In genomic region chr14:78972424-78972823, GRCm38 (mm10) we compare ENCODE assay signal across 22 mouse cellular contexts.
A peak's percentile ranks its signal among the peaks of the same experiment; 100 is the strongest.
DNase-seq lines count a peak whose midpoint lies in the region; ATAC-seq and TF ChIP-seq lines count a peak whose summit lies in the region.
"Had no signal": no experiment of that assay in that cellular context is flagged by ENCODE, and none has a peak within 500 bp of the region (broad histone marks: within the 10 kb centered on the region; RNA-seq: fewer than 3 reads in every experiment).

No protein-coding gene starts in this region.

- no peak for ATAC-seq in hindbrain, postnatal 0 days
- ATAC-seq in hindbrain, embryonic 16.5 days: no peak
- no peak for ATAC-seq in heart, embryonic 11.5 days (replicated peaks; ENCODE audit: insufficient number of reproducible peaks, low FRiP score, low TSS enrichment)
- ATAC-seq: activated CD4-positive, CD25-positive, alpha-beta regulatory T cell, adult 4 months; CD4-positive, CD25-positive, alpha-beta regulatory T cell, adult 4 months; forebrain, embryonic 16.5 days; inflammation-experienced regulatory T-cells, adult 6 months; Patski had no signal

- no peak for TF ChIP-seq POLR2A in CH12.LX (IDR thresholded peaks at IDR 0.05; ENCODE audit: low read depth, low read length)

- no peak overlapping the region for H3K4me3 ChIP-seq in hindbrain, postnatal 0 days (ENCODE audit: low read length)
- no peak overlapping the region for H3K4me3 ChIP-seq in hindbrain, embryonic 16.5 days (ENCODE audit: low read length)
- H3K4me3 ChIP-seq in CH12.LX (replicated peaks in 1 of 3; ENCODE audit: low read depth in 2 of 3, low read length in 2 of 3, poor library complexity in 1 of 3): no peak overlapping the region
- no peak overlapping the region for H3K4me3 ChIP-seq in heart, embryonic 11.5 days (ENCODE audit: low read depth, low read length)
- H3K4me3 ChIP-seq: heart, adult 2 months; heart, embryonic 12.5 days; hindbrain, embryonic 10.5 days had no signal

- TF ChIP-seq CTCF in hindbrain, postnatal 0 days (IDR thresholded peaks at IDR 0.05; ENCODE audit: low read depth): no peak
- no peak for TF ChIP-seq CTCF in CH12.LX (conservative IDR thresholded peaks at IDR 0.05 in 1 of 2, IDR thresholded peaks at IDR 0.05 in 1 of 2; ENCODE audit: low read depth in 2 of 2, low read length in 2 of 2)

- no peak for TF ChIP-seq EP300 in CH12.LX (IDR thresholded peaks at IDR 0.05; ENCODE audit: low read length)

- dilution Hi-C loops in CH12.LX (cut with MboI; ENCODE audit: extremely low pct_ligation_motif_present, extremely low pct_unique_long_range_greater_than_20kb, low sequenced_read_pairs): no loop called here

- H3K4me2 ChIP-seq in hindbrain, postnatal 0 days (ENCODE audit: low read depth, low read length): no peak overlapping the region
- H3K4me2 ChIP-seq in hindbrain, embryonic 16.5 days (ENCODE audit: low read length): no peak overlapping the region
- H3K4me2 ChIP-seq in CH12.LX (ENCODE audit: insufficient read depth, low read depth, poor library complexity, severe bottlenecking): no peak overlapping the region
- no peak overlapping the region for H3K4me2 ChIP-seq in heart, embryonic 11.5 days
- H3K4me2 ChIP-seq: heart, embryonic 12.5 days; hindbrain, embryonic 14.5 days had no signal

- 35% methylated on average over 1 of the region's 1 CpGs for WGBS in hindbrain, postnatal 0 days
- 33% methylated on average over 1 of the region's 1 CpGs for WGBS in hindbrain, embryonic 16.5 days
- 69% methylated on average over 1 of the region's 1 CpGs for WGBS in heart, embryonic 11.5 days (ENCODE audit: insufficient replicate concordance)

- no peak overlapping the region for H3K27ac ChIP-seq in hindbrain, postnatal 0 days
- H3K27ac ChIP-seq in hindbrain, embryonic 16.5 days (ENCODE audit: low read depth, low read length): no peak overlapping the region
- H3K27ac ChIP-seq in CH12.LX (ENCODE audit: insufficient read depth, low read depth): no peak overlapping the region
- H3K27ac ChIP-seq in heart, embryonic 11.5 days (ENCODE audit: low read depth, low read length): no peak overlapping the region
- H3K27ac ChIP-seq: heart, adult 2 months; hindbrain, embryonic 10.5 days; hindbrain, embryonic 14.5 days had no signal

- H3K36me3 ChIP-seq in hindbrain, postnatal 0 days (ENCODE audit: insufficient read depth, low read length): no peaks in the 10 kb centered on the region
- no peaks in the 10 kb centered on the region for H3K36me3 ChIP-seq in hindbrain, embryonic 16.5 days (ENCODE audit: control insufficient read depth, insufficient read depth, low read length)
- H3K36me3 ChIP-seq in CH12.LX (replicated peaks in 1 of 2; ENCODE audit: control insufficient read depth in 1 of 2, insufficient read depth in 1 of 2, low read length in 1 of 2): peaks cover 0 to 17% of the 10 kb centered on the region in 2 experiments
- no peaks in the 10 kb centered on the region for H3K36me3 ChIP-seq in heart, embryonic 11.5 days (ENCODE audit: control insufficient read depth, insufficient read depth, low read length)
- H3K36me3 ChIP-seq: heart, embryonic 12.5 days; hindbrain, embryonic 10.5 days had no signal

- no peak for TF ChIP-seq RAD21 in CH12.LX (IDR thresholded peaks at IDR 0.05; ENCODE audit: low read depth, low read length)

- H3K9me3 ChIP-seq in hindbrain, postnatal 0 days (ENCODE audit: low read length): no peaks in the 10 kb centered on the region
- H3K9me3 ChIP-seq in hindbrain, embryonic 16.5 days (ENCODE audit: control insufficient read depth, low read length): no peaks in the 10 kb centered on the region
- H3K9me3 ChIP-seq in CH12.LX (replicated peaks; ENCODE audit: low read length): no peaks in the 10 kb centered on the region
- H3K9me3 ChIP-seq in heart, embryonic 11.5 days (replicated peaks; ENCODE audit: control insufficient read depth, low read length): no peaks in the 10 kb centered on the region
- H3K9me3 ChIP-seq: heart, embryonic 12.5 days; hindbrain, embryonic 10.5 days had no signal

- in situ Hi-C loops in CH12.LX (cut with MboI; ENCODE audit: low pct_ligation_motif_present, low pct_unique_long_range_greater_than_20kb, low sequenced_read_pairs): no loop called here

- no peaks in the 10 kb centered on the region for H3K4me1 ChIP-seq in hindbrain, postnatal 0 days (ENCODE audit: insufficient read depth, low read length)
- no peaks in the 10 kb centered on the region for H3K4me1 ChIP-seq in hindbrain, embryonic 16.5 days (ENCODE audit: control insufficient read depth, insufficient read depth, low read depth, low read length)
- peaks cover 0 to 30% of the 10 kb centered on the region in 2 experiments; a peak in 2 of 4 replicates for H3K4me1 ChIP-seq in CH12.LX (ENCODE audit: control insufficient read depth in 1 of 2, insufficient read depth in 2 of 2)
- H3K4me1 ChIP-seq in heart, embryonic 11.5 days (ENCODE audit: control insufficient read depth, insufficient read depth, low read length): no peaks in the 10 kb centered on the region
- H3K4me1 ChIP-seq: heart, embryonic 12.5 days; hindbrain, embryonic 10.5 days had no signal

- DNase-seq in hindbrain, postnatal 0 days (ENCODE audit: low spot score): peak; percentile 11
- peak; percentile 68 for DNase-seq in A20 (ENCODE audit: low read depth, low spot score)
- peak; percentile 54 for DNase-seq in CH12.LX (ENCODE audit: extremely low read depth)
- peak; percentile 23 for DNase-seq in retina, embryonic 14.5 days (ENCODE audit: low spot score)
- no peak for DNase-seq in right cerebral cortex, postnatal 4 days
- DNase-seq in layer of hippocampus, postnatal 14 days (ENCODE audit: low spot score in 2 of 2): no peak
- DNase-seq: adrenal gland, postnatal 14 days; B cell, adult 2 months; cerebellum, adult 2 months; cerebellum, postnatal 10 days; gastrocnemius, postnatal 36 days; heart, adult 2 months had no signal

- no peaks in the 10 kb centered on the region for H3K79me2 ChIP-seq in CH12.LX (replicated peaks; ENCODE audit: control insufficient read depth, extremely low read depth, insufficient read depth, poor library complexity, severe bottlenecking)

- no peaks in the 10 kb centered on the region for H3K27me3 ChIP-seq in hindbrain, postnatal 0 days (ENCODE audit: insufficient read depth, low read length)
- H3K27me3 ChIP-seq in hindbrain, embryonic 16.5 days (replicated peaks; ENCODE audit: control insufficient read depth, insufficient read depth, low read length): no peaks in the 10 kb centered on the region
- no peaks in the 10 kb centered on the region for H3K27me3 ChIP-seq in CH12.LX (replicated peaks)
- H3K27me3 ChIP-seq in heart, embryonic 11.5 days (ENCODE audit: control insufficient read depth, insufficient read depth, low read length): no peaks in the 10 kb centered on the region
- H3K27me3 ChIP-seq: heart, embryonic 12.5 days; Patski had no signal

- no peak overlapping the region for H3K9ac ChIP-seq in hindbrain, postnatal 0 days (replicated peaks; ENCODE audit: low read length)
- H3K9ac ChIP-seq in hindbrain, embryonic 16.5 days (ENCODE audit: low read depth, low read length): no peak overlapping the region
- H3K9ac ChIP-seq in CH12.LX (ENCODE audit: insufficient read depth, low read depth): no peak overlapping the region
- no peak overlapping the region for H3K9ac ChIP-seq in heart, embryonic 11.5 days (ENCODE audit: low read depth, low read length)
- H3K9ac ChIP-seq: heart, embryonic 12.5 days; hindbrain, embryonic 14.5 days had no signal

TF ChIP-seq in CH12.LX, 34 proteins besides CTCF, POLR2A, EP300 and RAD21:
- TF ChIP-seq JUND (conservative IDR thresholded peaks at IDR 0.05; ENCODE audit: low read depth, low read length): no peak
- TF ChIP-seq ETS1 (conservative IDR thresholded peaks at IDR 0.05; ENCODE audit: low read depth, low read length): 0 out of 2 replicates have a peak, but pooled peaks have one; percentile 14

Comparison
In these comparisons a context has a peak if more than half of its experiments do, and no peak if none do; other contexts are left out.
1. DNase-seq: peak in hindbrain, postnatal 0 days (single experiment), A20 (single experiment), CH12.LX (single experiment) and retina, embryonic 14.5 days (single experiment); none in right cerebral cortex, postnatal 4 days (single experiment) and layer of hippocampus, postnatal 14 days (0 of 2).